Mouse (Mus musculus) liver, postnatal 0 days (tissue): ENCODE data around the gene Thop1. TPM values are rescaled to one million over a fixed set of nuclear protein-coding genes. Genes with fewer than 3 reads are reported as not detected.

Source experiments
- ATAC-seq: fragments of 200-750 bp; cut with Nextera tagmentation; 2 replicates; pipeline ENCODE4 v1.8.0; 2017; ENCODE audit warnings: mild to moderate bottlenecking, moderate library complexity
- DNase-seq: peaks from one replicate; pipeline ENCODE4 v3.0.0-alpha.2; 2016
- H3K27ac ChIP-seq: fragments of 300-500 bp; sonication (generic); 2 replicates; pipeline ENCODE4 v1.5.1; 2014; ENCODE audit warnings: antibody characterized with exemption, moderate library complexity, mild to moderate bottlenecking, low read depth
- H3K27me3 ChIP-seq: fragments of 300-500 bp; sonication (generic); 2 replicates; pipeline ENCODE4 v1.6.1; 2014; ENCODE audit warnings: low read length, control low read depth, mixed read lengths; ENCODE audit not compliant: insufficient read depth
- H3K36me3 ChIP-seq: fragments of 300-500 bp; sonication (generic); replicated peaks from 2 replicates; pipeline ENCODE4 v1.6.1; 2014; ENCODE audit warnings: mild to moderate bottlenecking, control low read depth, low read length, moderate library complexity, mixed read lengths; ENCODE audit not compliant: insufficient read depth
- H3K4me1 ChIP-seq: fragments of 300-500 bp; sonication (generic); 2 replicates; pipeline ENCODE4 v1.6.1; 2014; ENCODE audit warnings: antibody characterized with exemption, mild to moderate bottlenecking, control low read depth; ENCODE audit not compliant: insufficient read depth
- H3K4me2 ChIP-seq: fragments of 300-500 bp; sonication (generic); 2 replicates; pipeline ENCODE4 v1.6.1; 2014; ENCODE audit warnings: low read depth, mild to moderate bottlenecking, low read length, moderate library complexity, mixed read lengths
- H3K4me3 ChIP-seq: fragments of 300-500 bp; sonication (generic); 2 replicates; pipeline ENCODE4 v1.5.1; 2014; ENCODE audit warnings: low read depth, low read length
- H3K9ac ChIP-seq: fragments of 300-500 bp; sonication (generic); replicated peaks from 2 replicates; pipeline ENCODE4 v1.6.1; 2014; ENCODE audit warnings: mild to moderate bottlenecking, moderate library complexity
- H3K9me3 ChIP-seq: fragments of 300-500 bp; sonication (generic); 2 replicates; pipeline ENCODE4 v1.6.1; 2016; ENCODE audit warnings: mild to moderate bottlenecking, control low read depth, low read length, mixed read lengths
- CTCF ChIP-seq: sonication (generic); IDR thresholded peaks from 2 replicates; pipeline ENCODE4 v1.5.1; 2016; ENCODE audit warnings: antibody characterized with exemption, low read depth
- EP300 ChIP-seq: IDR thresholded peaks from 2 replicates; pipeline ENCODE4 v1.6.1; 2016; ENCODE audit warnings: antibody characterized with exemption, low read depth, mild to moderate bottlenecking
- WGBS: fragments of 180-500 bp; shearing (Covaris S2); extraction: QIAGEN DNeasy Blood & Tissue Kit; methylation state at CpG from one replicate; pipeline ENCODE4 v1.1.7; 2014; ENCODE audit not compliant: insufficient replicate concordance; 5-methylcytosine and 5-hydroxymethylcytosine counted together
- polyA plus RNA-seq: library from polyadenylated mRNA; unstranded; fragments of >200 nt; fragmentation: Nextera tagmentation; extraction: Ambion mirVana; gene quantifications from 2 replicates; pipeline ENCODE4 v1.2.1, GENCODE M21; 2015

The Thop1 gene
- polyA plus RNA-seq, 1 experiment from 2014 or later, result 8.1 TPM

- H3K4me1 ChIP-seq, result no peaks in the 10 kb centered on the region
- TF ChIP-seq EP300, result no peak
- no peak for TF ChIP-seq CTCF
- 83% methylated on average over 11 of the region's 11 CpGs for WGBS
- no peaks in the 10 kb centered on the region for H3K27me3 ChIP-seq
- no peak overlapping the region for H3K4me3 ChIP-seq
- H3K4me2 ChIP-seq, result no peak overlapping the region
- H3K9me3 ChIP-seq, result no peaks in the 10 kb centered on the region
- peaks cover 14% of the 10 kb centered on the region; the same call in 1 of the 2 replicates for H3K36me3 ChIP-seq
- no peak overlapping the region for H3K27ac ChIP-seq
- no peak for ATAC-seq
- no peak for DNase-seq
- no peak overlapping the region for H3K9ac ChIP-seq
Measured at GRCm38 (mm10) chr10:81077916-81078315, 8.1 kb downstream of the Thop1 start.

- DNase-seq, result no peak
- no peak for TF ChIP-seq CTCF
- TF ChIP-seq EP300, result no peak
- H3K9me3 ChIP-seq, result no peaks in the 10 kb centered on the region
- no peaks in the 10 kb centered on the region for H3K27me3 ChIP-seq
- WGBS, result 90% methylated on average over 31 of the region's 31 CpGs
- H3K4me3 ChIP-seq, result no peak overlapping the region
- H3K4me1 ChIP-seq, result no peaks in the 10 kb centered on the region
- H3K27ac ChIP-seq, result no peak overlapping the region
- no peak overlapping the region for H3K9ac ChIP-seq
- no peak for ATAC-seq
- H3K4me2 ChIP-seq, result no peak overlapping the region
- H3K36me3 ChIP-seq, result peaks cover 14% of the 10 kb centered on the region
Measured at GRCm38 (mm10) chr10:81080008-81080655, 10.3 kb downstream of the Thop1 start.

- ATAC-seq (peak; percentile 51), DNase-seq (peak; percentile 78)
- no peak overlapping the region for H3K9ac ChIP-seq
- no peak overlapping the region for H3K27ac ChIP-seq
- peaks cover 17% of the 10 kb centered on the region for H3K36me3 ChIP-seq
- H3K27me3 ChIP-seq, result no peaks in the 10 kb centered on the region
- H3K4me1 ChIP-seq, result no peaks in the 10 kb centered on the region
- WGBS, result 57% methylated on average over 7 of the region's 7 CpGs
- H3K4me3 ChIP-seq, result no peak overlapping the region
- no peak overlapping the region for H3K4me2 ChIP-seq
- H3K9me3 ChIP-seq, result no peaks in the 10 kb centered on the region; the same call in 1 of the 2 replicates
- TF ChIP-seq EP300 (no peak), CTCF (peak; percentile 87)
Measured at GRCm38 (mm10) chr10:81082168-81082960, 12.5 kb downstream of the Thop1 start.

GRCm38 (mm10) chr10:81087021-81087420, 17.2 kb downstream of the Thop1 start:
- peak; percentile 56 for DNase-seq
- 49% methylated on average over 2 of the region's 2 CpGs for WGBS

GRCm38 (mm10) chr10:81089216-81089615, 19.4 kb downstream of the Thop1 start:
- ATAC-seq (no peak), DNase-seq (no peak)
- Histone ChIP-seq H3K4me2 (no peak overlapping the region), H3K27me3 (no peaks in the 10 kb centered on the region), H3K36me3 (peaks cover 18% of the 10 kb centered on the region), H3K4me1 (peaks cover 14% of the 10 kb centered on the region; the same call in 1 of the 2 replicates), H3K9ac (no peak overlapping the region), H3K27ac (no peak overlapping the region), H3K4me3 (no peak overlapping the region), H3K9me3 (no peaks in the 10 kb centered on the region; the same call in 1 of the 2 replicates)
- 60% methylated on average over 2 of the region's 2 CpGs for WGBS
- TF ChIP-seq EP300 (no peak), CTCF (no peak)

More at GRCm38 (mm10) chr10:81087021-81087420, 17.2 kb downstream of the Thop1 start:
- TF ChIP-seq CTCF (peak; percentile 67), EP300 (no peak)
- H3K27me3 ChIP-seq, result no peaks in the 10 kb centered on the region
- ATAC-seq, result no peak
- no peak overlapping the region for H3K9ac ChIP-seq
- H3K4me2 ChIP-seq, result no peak overlapping the region
- H3K27ac ChIP-seq, result no peak overlapping the region
- no peak overlapping the region for H3K4me3 ChIP-seq
- H3K36me3 ChIP-seq, result peaks cover 18% of the 10 kb centered on the region
- H3K9me3 ChIP-seq, result no peaks in the 10 kb centered on the region; the same call in 1 of the 2 replicates
- peaks cover 6% of the 10 kb centered on the region; the same call in 1 of the 2 replicates for H3K4me1 ChIP-seq

- Histone ChIP-seq H3K9me3 (no peaks in the 10 kb centered on the region; the same call in 1 of the 2 replicates), H3K4me2 (peak overlapping the region; percentile 69), H3K4me1 (peaks cover 23% of the 10 kb centered on the region), H3K27me3 (no peaks in the 10 kb centered on the region), H3K27ac (peak overlapping the region; percentile 95), H3K36me3 (peaks cover 18% of the 10 kb centered on the region), H3K4me3 (peak overlapping the region; percentile 49), H3K9ac (peak overlapping the region; percentile 36; the same call in 1 of the 2 replicates)
- TF ChIP-seq CTCF, result no peak
- no peak for DNase-seq
- 56% methylated on average over 7 of the region's 7 CpGs for WGBS
- no peak for ATAC-seq
Measured at GRCm38 (mm10) chr10:81090621-81091020, 20.8 kb downstream of the Thop1 start.
